Mouse (Mus musculus) embryo, embryonic 11 days (tissue): Measurements from ENCODE around the gene Cyfip2.

ENCODE experiments used
- DNase-seq: peaks from one replicate; pipeline ENCODE4 v3.0.0-alpha.2; 2015

The Cyfip2 gene

DNA sequence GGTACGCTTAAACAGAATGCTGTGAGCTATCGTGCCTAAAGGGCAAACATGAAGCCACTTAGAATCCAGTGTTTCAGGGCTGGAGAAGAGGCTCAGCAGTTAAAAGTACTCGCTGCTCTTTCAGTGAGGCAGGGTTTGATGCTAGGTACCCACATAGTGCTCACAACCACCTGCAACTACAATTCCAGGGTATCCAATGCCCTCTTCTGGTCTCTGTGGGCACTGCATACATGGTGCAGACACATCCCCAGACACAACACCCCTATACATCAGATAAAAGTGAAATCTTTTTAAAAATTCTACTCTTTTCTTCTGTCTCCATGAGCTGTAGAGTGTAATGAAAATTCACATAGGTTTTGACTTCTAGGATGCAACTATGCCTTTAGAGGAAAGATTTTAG is 38.7 kb downstream of the Cyfip2 start:
- DNase-seq: no peak

DNA sequence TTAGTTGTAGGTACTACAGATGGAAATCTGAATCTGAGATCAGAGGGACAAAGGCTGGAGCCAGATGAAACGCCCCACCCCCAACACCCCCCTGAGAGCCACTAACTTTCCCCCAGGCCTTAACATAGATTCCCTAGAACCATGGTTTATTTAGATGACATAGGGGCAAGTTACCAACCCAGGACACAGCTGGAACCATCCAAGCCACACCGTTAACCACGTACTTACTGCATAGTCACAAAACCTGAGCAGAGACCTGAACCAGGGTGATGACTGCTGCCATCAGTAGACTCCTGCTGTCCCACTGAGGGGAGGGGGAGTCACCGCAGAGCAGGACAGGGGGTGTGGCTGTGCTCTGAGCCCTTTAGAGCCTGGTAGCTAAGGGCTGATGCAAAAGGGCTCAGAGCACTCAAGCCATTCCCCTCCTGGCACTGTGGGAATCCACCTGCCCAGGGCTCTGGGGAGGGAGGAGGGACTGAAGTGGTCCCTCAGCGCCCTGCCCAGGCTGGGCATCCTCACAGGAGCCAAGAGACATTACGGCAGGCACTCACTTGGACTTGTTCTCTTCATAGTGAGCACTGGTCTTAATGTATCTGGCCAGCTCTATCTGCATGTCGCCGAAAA is 40.5 kb downstream of the Cyfip2 start:
- no peak for DNase-seq

DNA sequence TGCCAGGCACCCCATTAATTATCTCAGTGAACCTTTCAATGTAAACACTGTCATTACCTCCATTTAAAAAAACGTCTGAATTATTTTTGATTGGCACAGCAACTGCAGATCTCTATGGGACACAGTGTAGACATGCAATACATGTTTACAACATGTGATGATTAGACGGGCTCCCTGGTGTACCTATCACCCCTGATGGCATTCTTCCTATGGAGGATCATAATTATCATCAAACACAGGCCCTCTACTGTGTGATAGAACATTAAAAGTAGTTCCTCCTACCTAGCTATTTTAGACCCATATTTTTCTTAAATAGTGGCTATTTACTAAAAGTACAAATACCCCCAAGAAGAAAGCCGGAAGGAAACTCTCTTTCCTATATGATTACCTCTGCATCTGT is 42.8 kb downstream of the Cyfip2 start:
- DNase-seq: no peak

DNA sequence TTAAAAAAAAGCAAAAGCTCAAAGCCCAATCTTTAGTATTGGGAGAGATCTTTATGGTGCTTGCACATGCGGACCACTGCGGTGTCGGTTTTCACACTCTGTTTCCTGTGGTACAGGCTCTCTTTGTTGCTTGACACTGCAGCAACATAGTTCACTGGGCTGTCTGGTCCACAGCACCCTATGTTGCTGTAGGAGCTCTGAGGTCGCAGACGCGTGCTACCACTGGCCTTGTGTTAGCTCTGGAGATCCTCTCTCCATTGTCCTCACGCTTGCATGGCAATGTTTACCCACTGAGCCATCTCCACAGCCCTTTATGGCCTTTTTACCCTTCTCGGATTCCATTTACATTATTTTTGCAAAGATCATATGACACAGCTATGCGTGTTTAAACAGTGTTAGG is 43.3 kb downstream of the Cyfip2 start:
- DNase-seq: no peak

DNA sequence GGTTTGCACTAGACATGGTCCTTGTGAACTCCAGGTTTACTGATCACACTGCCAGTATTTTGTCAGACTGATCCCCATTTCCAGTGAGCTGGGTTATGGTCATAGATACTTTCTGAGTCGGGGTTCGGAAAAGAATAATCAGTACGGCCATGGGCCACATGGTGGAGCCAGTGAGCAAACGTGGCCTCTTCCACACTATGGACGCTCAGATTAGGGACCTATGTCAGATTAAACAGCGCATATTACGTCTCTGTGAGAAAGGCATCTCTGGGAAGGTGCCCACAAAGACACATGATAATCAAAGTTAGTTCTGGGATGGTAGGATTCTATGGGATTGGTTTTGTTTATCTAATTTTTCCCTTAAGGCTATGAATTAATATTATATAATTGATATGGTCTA is 43.7 kb downstream of the Cyfip2 start:
- DNase-seq: peak; percentile 73

DNA sequence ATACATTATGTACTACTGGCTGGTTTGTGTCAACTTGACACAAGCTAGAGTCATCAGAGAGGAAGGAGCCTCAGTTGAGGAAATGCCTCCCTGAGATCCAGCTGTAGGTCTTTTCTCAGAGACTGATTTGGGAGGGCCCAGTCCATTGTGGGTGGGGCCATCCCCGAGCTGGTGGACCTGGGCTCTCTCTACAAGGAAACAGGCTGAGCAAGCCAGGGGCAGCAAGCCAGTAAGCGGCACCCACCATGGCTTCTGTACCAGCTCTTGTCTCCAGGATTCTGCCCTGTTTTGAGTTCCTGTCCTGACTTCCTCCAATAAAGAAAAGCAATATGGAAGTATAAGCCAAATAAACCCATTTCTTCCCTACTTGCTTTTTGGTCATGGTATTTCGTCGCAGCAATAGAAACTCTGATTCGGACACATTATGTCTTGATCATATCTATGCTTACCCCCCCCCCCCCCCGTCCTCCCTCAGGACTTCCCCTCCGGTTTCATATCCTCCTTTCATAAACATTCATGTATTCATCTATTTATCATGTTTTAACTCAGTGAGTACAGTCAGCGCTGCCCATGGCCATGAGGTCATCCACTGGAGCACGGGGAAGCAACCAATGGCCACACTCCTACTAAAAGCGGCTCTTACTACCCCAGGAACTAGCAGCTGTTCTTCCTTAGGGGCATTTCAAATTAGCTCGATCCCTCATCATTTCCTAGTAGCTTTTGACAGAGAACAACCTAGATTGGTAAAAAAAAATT is 47.5 kb downstream of the Cyfip2 start:
- no peak for DNase-seq

DNA sequence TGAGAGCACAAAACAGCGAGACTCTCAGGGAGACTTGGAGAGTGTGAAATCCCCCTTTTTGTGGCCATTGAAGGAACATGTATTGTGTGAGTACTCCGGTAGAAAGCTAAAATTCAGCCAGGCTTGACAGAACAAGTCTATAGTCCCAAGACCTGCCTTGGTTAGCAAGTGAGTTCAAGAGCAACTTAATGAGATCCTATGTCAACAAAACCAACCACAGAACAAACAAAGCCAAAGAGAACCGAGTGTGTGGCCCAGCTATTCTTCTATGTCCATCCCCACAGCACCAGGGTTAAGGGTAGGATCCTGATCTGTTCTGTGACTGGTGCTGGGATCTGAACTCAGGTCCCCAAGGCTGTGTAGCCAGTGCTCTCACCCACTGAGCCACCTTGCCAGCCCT is 48.1 kb downstream of the Cyfip2 start:
- DNase-seq: no peak

DNA sequence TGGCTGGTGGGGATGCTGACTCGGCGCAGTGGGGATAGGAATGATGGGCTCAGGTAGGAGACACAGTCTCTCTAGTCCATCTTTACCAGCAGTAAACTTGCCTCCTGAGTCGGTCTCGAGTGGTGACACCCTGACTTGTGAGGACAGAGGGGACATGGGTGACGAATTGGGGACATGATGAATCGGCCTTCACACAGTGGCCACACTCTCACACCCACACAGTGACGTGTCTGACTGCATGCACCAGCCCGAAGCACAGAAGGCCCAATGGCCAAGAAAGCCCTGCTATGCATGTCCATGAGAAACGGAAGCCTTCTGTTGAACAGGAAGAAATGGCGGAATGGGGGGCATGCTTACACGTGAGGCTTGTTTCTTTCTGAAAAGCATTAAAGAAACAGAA is 49.4 kb downstream of the Cyfip2 start:
- DNase-seq: no peak

DNA sequence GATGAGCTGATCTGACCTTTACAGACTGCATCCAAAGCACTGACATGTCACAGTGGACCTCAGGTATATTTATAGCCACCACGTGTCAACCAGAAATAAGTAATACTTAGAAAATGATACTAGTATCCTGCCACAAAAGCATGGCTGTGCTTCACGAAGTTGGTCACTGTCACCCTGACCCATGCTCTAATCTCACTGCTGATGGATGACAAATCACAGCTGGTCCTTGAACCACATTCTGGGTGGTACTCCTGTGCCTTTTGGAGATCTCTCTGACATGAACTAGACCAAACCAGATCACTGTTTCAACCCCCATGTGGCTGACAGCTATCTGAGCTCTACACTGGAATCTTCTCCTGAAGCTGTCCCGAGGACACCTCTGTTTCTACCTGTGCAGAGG is 49.8 kb downstream of the Cyfip2 start:
- DNase-seq: no peak

DNA sequence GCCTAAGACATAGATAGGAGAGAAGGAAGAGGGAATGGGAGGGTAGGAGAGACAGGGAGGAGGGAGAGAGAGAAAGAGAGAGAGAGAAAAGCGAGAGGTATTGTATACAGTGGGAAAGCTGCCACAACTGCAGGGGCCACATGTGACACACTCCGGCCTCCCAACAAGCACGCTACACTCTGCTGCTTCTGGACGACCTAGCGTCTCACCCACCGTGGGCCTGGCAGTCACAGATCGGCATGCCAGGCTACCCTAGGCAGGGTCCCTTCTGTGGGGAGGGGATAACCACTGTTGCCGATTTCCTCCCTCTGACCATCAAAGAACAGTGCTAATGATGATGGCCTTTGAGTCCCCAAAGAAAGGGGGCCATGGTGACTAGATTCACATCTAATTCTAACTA is 53.9 kb downstream of the Cyfip2 start:
- no peak for DNase-seq

DNA sequence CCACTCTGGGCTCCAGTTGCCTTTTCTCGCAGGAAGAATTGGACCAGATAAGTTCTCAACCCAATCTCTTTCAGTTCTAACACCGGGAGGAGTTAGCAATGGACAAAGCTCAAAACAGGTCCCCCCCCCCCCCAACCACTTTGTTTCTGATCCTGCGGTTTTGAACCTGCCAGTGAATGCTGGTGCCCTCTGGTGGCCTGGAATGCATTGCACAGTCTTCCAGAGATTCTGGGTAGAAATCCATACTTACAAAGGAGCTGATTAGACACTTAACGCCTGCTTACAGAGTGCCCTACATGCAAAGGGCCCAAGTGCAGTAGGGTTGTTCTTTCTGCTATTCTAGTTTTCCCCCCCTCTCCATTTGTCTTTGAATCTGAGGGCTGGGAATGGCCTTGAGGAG is 54.5 kb downstream of the Cyfip2 start:
- DNase-seq: peak; percentile 26

DNA sequence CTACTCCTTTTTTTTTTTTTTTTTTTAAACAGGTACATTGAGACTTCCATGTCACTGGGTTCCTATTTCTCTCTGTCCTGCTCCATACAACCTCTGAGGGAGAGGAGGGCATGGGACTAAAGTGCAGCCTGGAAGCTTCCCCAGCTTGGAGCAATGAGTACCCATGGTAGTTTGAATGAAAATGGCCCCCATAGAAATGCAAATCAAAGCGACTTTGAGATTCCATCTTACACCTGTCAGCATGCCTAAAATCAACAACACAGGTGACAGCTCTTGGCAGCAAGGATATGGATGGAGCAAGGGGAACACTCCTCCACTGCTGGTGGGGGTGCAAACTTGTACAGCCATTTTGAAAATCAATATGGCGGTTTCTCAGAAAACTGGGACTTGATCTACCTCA is 57.4 kb downstream of the Cyfip2 start:
- no peak for DNase-seq

DNA sequence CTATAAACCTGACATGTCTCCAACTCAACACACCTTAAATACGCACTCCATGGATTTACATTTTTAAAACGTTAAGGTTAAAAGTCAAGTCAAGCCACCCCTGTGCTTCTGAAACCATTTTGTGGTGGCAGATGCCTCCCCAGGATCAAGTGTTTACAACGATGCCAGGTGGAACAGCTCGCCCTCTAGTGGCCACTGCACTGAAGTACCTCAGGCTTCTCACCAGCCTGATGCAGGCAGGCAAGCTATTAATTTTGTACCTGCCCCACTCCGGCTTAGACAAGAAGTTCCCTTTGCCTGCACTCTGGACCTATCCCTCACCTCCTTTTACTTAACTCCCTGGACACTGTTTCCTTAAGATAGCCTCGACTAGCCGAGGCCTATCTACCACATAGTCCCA is 60.7 kb downstream of the Cyfip2 start:
- peak; percentile 70 for DNase-seq

DNA sequence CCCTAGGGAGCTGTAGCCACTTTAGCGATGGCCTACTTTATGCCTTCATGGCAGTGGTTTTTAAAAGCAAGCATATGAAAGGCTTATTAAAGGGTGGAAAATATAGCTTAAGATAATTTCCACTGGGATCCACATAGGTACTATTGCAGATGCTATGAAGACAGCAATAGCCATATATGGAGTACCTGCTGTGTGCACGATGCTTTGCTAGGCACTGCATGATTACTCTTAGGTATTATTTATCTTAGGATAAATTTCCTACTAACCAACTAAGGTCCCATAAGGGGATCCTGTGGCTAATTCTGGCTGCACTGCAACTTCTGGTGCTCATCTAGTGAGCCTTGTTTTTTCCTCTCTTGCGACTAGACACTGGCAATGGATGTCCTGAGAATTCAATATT is 64.3 kb downstream of the Cyfip2 start:
- no peak for DNase-seq

DNA sequence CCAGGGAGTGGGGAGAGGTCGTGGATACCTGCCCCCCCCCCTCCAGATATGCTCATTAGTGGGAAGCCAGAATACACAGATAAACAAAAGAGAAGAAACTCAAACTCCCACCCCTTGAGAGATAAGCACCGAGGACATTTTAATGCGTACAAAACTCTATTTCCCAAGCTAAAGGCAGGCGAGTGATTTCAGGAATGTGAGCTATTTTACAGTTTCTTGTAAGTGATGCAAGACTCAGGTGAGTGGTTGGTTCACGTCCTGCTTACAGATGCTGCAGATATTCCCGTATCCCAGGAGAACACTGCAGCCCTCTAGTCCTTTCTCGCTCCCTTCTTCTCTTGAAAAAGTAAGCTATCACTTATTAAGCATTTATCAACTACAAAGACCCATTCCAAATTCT is 66.3 kb downstream of the Cyfip2 start:
- DNase-seq: no peak

DNA sequence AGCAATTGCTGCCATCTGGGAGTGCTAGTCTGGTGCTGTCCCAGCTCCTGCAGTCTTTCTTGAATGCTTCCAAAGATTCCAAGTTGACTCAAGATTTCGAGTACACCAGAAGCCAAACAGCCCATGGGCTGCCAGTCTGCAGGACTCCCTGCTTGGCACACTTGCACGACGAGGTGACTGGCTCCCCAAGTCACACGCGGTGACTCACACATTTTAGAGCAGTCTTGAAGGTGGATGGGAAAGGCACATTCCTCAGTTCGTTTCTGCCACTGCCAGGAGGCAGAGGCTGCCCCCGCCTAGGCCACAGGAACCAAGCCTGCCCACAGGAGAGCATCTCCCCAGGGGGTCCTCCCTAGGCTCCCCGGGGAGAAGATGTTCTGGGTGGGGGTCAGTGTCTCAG is 66.7 kb downstream of the Cyfip2 start:
- DNase-seq: no peak

DNA sequence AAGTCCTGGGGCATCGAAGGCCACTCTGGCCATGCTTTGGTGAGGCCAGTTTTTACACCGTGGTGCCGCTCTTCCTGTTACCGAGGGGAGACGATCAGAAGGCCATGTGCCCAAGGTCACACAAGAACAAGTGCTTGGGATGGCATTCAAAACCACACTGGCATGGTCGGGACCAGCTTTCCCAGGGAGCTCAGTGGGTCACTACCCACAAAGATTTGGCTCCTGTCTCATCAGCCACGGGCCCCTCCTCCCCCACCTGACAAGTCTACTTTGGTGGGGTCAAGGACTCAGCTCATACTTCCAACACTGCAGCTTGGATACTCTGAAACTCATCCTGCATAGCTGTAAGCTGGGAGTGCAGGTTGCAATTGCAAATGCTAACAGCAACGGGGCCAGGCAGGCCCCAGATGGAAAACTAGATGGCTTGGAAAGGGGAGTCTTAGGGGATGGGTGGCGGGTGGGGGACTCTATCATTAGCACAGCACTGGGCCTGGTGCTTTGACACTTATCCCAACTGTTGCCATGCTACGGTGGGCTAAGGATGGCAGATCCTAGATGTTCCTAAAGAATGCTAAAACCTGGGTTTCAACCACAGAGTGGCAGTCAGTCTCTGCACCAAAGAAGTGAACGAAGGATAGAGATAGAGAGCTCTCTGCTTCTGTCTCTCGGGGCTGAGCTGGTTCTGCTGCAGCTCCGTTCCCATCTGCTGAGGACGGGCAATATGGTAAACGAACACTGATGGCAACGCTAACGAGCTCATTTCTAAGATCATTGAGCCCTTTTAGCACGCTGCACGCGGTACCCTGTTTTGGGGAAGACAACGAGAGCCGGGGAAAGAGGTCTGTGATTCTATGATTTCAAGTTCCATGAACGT is 67.7 kb downstream of the Cyfip2 start:
- no peak for DNase-seq

DNA sequence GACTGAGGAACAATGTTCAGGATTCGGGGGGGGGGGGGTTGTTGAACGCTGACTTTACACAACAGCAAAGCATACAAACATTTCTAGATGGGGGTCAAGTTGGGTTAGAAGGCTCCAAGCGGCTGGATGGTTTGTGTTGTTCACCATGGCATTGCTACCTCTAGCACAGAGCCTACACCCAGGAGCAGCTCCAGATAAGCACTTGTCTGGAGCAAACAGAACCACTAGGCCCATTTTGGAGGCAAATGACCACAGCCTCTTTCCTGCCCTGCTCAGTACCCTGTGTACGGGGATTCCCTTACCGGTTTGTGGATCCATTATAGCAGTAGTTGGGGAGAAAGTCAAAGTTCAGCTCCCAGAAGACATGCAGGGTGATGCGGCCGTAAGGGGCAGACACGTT is 70.7 kb downstream of the Cyfip2 start:
- DNase-seq: no peak

DNA sequence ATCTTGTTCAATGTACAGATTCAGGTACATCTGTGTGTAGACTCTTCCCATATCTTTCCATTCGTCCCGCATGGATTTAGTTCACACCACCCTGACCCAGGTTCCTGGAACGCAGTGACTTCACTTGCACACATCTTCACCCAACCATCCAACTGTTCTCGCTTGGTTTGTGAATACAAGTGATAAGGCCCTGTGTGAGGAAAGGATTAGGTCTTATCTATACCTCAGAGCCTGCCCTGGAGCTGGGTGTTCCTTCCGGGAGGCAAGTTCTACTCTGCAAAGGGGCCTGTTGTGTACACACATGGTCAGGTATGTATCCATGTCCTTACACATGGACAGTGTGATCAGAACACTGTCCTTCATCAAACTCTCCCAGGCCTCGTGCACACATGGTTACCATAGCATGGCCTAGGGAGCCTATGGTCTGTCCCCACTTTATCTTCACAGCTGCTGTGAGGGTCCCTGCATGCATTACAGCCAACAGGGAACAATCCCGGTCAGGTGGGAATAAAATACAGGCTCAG is 71.4 kb downstream of the Cyfip2 start:
- DNase-seq: no peak

DNA sequence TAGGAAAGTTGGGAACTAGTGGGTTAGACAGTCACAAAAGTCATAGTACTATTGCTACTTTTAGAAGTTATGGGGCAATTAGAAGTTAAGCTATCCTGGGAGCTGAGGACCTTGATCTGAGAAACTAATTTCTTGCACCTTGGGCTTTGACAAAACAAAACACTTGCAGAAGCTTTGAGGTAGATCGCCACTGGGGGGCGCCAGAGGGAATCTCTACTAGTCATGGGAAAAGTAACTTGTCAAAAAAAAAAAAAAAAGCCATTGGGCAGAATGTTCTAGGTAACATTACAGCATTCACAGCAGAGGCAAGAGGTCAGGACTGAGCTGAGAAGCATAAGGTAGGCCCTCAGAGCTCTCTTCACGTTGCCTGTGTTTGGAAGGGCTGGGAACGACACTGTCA is 75.7 kb downstream of the Cyfip2 start:
- DNase-seq: peak; percentile 74

DNA sequence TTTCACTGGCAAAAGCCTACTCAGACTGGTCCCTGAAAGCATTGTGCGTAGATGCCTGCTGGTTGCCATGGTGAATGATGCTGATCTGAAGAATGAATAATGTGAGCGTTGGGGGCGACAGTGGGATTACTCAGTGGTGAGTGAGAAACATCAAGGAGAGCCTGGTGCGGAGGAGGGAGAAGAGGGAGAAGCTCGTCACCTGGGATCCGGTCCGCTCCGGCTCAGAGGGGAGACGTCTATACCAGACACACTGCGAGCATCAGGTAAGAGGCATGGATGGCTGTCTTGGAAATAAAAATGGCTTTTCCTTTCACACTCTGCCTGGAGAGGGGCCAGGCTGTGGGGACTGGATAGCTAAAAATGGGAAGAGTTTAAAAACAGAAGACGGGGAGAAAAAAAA is 77.3 kb downstream of the Cyfip2 start, which contains the start of gene Fndc9:
Gene Fndc9 (plus strand): TSS at position 198 of the 400 bp plus-strand sequence.
- DNase-seq: peak; percentile 32

DNA sequence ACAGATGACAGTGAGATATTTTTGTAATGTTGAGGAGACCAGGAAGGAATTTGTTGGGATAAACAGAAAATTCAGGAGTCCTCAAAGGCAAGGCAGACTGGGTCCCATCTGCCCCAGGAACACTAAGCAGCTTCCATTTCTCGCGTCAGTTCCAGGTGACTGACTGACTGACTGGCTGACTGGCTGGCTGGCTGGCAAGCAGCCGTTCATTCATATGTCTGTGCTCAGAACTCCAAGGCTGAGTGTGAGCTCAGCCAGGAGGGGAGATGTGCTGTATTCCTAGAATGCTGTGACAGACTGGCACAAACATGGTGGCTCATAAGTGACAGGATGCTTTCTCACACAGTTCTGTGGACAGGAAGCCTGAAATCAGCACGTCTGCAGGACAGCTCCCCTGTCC is 78.7 kb downstream of the Cyfip2 start:
- DNase-seq: no peak

DNA sequence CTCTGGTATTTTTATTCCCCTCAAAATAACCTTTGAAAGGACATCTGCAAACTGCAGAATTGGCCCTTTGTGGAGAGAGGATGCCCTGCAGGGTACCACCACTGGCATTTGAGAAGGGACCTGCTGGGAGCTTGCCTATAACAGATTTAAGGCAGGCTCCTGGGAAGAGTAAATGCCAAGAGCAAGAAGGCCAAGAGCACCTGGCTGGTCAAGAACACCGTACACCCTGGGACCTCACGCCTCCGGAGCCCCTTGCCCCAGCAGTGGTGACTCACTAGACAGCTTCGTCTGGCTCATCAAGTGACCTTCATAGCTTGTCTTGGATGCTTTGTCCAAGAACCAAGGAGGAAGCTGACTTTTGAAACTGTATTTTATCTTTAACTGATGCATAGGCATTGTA is 79.9 kb downstream of the Cyfip2 start:
- no peak for DNase-seq

DNA sequence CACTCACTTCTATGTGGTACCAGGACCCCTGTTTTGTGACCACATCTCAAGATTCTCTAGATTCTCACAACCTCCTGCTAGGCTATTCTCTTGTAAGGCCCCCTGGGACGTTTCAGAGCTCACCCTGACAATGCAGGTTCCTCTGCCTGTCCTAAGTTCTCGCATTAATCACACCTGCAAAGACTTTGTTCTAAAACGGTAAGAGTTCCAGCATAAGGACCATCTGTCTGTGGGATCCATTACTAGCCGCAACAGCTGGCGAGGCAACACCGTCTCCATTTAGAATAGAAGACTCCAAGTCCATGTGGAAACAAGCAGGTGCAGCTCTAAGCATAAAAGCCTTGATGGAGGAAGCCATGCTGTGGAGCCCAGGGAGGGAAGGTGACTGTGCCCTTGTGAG is 82.5 kb downstream of the Cyfip2 start:
- no peak for DNase-seq
